Mouse (Mus musculus) forebrain, embryonic 12.5 days (tissue): ENCODE data around the gene Arhgef19. TPM values are rescaled to one million over a fixed set of nuclear protein-coding genes. Genes with fewer than 3 reads are reported as not detected.

ENCODE experiments used
- polyA plus RNA-seq: library from polyadenylated mRNA; unstranded; fragments of >200 nt; fragmentation: Nextera tagmentation; extraction: Ambion mirVana; gene quantifications from 2 replicates; pipeline ENCODE4 v1.2.1, GENCODE M21; 2016

Gene Arhgef19
- polyA plus RNA-seq, 1 experiment from 2014 or later: 1.9 TPM

Other genes starting within 250 kb of the Arhgef19 start
- 250 and 275 TPM in 2 replicates for gene Mfap2, start 229.1 kb upstream of the Arhgef19 start, polyA plus RNA-seq
- 15.4 and 17.4 TPM in 2 replicates for gene Crocc, start 178.9 kb upstream of the Arhgef19 start, polyA plus RNA-seq
- gene Necap2, start 161.1 kb upstream of the Arhgef19 start, polyA plus RNA-seq: 52.7 and 56.8 TPM in 2 replicates
- 0.26 TPM in 1 of 2 replicates, not detected in the other for gene Spata21, start 151.2 kb upstream of the Arhgef19 start, polyA plus RNA-seq
- 32.2 and 36.4 TPM in 2 replicates for gene Szrd1, start 99.7 kb upstream of the Arhgef19 start, polyA plus RNA-seq
- gene Fbxo42, start 91.6 kb upstream of the Arhgef19 start, polyA plus RNA-seq: 24.7 and 26.9 TPM in 2 replicates
- gene Rsg1, start 25.5 kb upstream of the Arhgef19 start, polyA plus RNA-seq: 6.5 and 7.0 TPM in 2 replicates
- gene Epha2, start 61.7 kb downstream of the Arhgef19 start, polyA plus RNA-seq: 1.9 and 2.0 TPM in 2 replicates
- gene Fam131c, start 128.7 kb downstream of the Arhgef19 start, polyA plus RNA-seq: 1.00 and 1.1 TPM in 2 replicates
- not detected in 2 replicates for gene Clcnka, start 159.2 kb downstream of the Arhgef19 start, polyA plus RNA-seq
- gene Clcnkb, start 176.5 kb downstream of the Arhgef19 start, polyA plus RNA-seq: not detected in 2 replicates
- gene Hspb7, start 181.3 kb downstream of the Arhgef19 start, polyA plus RNA-seq: not detected in 2 replicates
- not detected in 2 replicates for gene Srarp, start 196.6 kb downstream of the Arhgef19 start, polyA plus RNA-seq
- gene Zbtb17, start 205.2 kb downstream of the Arhgef19 start, polyA plus RNA-seq: 58.6 and 61.2 TPM in 2 replicates